Mouse (Mus musculus) olfactory bulb, adult 2 months (tissue): ENCODE results near the gene Cdh26.

ENCODE experiments used
- CTCF ChIP-seq: fragments of 200-500 bp; IDR thresholded peaks from 2 replicates; pipeline ENCODE4 v1.5.1; 2012; ENCODE audit warnings: low read depth, mild to moderate bottlenecking, low read length, moderate library complexity; ENCODE audit not compliant: insufficient read depth
- POLR2A ChIP-seq: fragments of 200-500 bp; IDR thresholded peaks from 2 replicates; pipeline ENCODE4 v1.6.1; 2012; ENCODE audit warnings: mild to moderate bottlenecking, low read depth, low read length, moderate library complexity; ENCODE audit not compliant: insufficient read depth

GRCm38 (mm10) chr2:178409024-178409423 is 21.3 kb upstream of the Cdh26 start:
- TF ChIP-seq POLR2A (no peak), CTCF (no peak)
